Mouse (Mus musculus) frontal cortex, postnatal 14 days (tissue): ENCODE results near the gene Olfr620.

Source experiments
- DNase-seq, 2 experiments: peaks; one replicate each; pipeline ENCODE4 v3.0.0; 2022; ENCODE audit warnings: low spot score in 2 of 2

Olfr620 gene

GRCm38 (mm10) chr7:103612434-103612833 lies at the start of gene Olfr620:
Gene Olfr620 (minus strand): TSS chr7:103612534.
- DNase-seq, result no peak

- no peak for DNase-seq
Observed at GRCm38 (mm10) chr7:103644070-103644469, 31.7 kb upstream of the Olfr620 start.

GRCm38 (mm10) chr7:103642602-103643001 lies 30.3 kb upstream of the Olfr620 start, which contains the start of gene Olfr622:
Gene Olfr622 (minus strand): TSS chr7:103642702.
- no peak for DNase-seq

GRCm38 (mm10) chr7:103636795-103637194 lies 24.5 kb upstream of the Olfr620 start:
- DNase-seq, result no peak

GRCm38 (mm10) chr7:103607425-103607824 lies 4.9 kb downstream of the Olfr620 start:
- DNase-seq, result no peak

- DNase-seq, result no peak
Observed at GRCm38 (mm10) chr7:103600275-103600674, 12.1 kb downstream of the Olfr620 start, which contains the start of gene Olfr619. Gene Olfr619 (plus strand): TSS chr7:103600575.

- no peak for DNase-seq
Observed at GRCm38 (mm10) chr7:103589803-103590202, 22.5 kb downstream of the Olfr620 start, which contains the start of gene Olfr618. Gene Olfr618 (plus strand): TSS chr7:103590103.

- DNase-seq, result no peak
Observed at GRCm38 (mm10) chr7:103572761-103573160, 39.6 kb downstream of the Olfr620 start, which contains the start of gene Olfr617. Gene Olfr617 (plus strand): TSS chr7:103573061.

GRCm38 (mm10) chr7:103569043-103569442 lies 43.3 kb downstream of the Olfr620 start, which contains the start of gene Olfr616:
Gene Olfr616 (minus strand): TSS chr7:103569143.
- DNase-seq, result no peak

- no peak for DNase-seq
Observed at GRCm38 (mm10) chr7:103555779-103556178, 56.6 kb downstream of the Olfr620 start, which contains the start of gene Olfr615. Gene Olfr615 (plus strand): TSS chr7:103556079.
